Mouse (Mus musculus) limb, embryonic 11.5 days (tissue): ENCODE results near the gene Gpam. TPM values are rescaled to one million over a fixed set of nuclear protein-coding genes. Genes with fewer than 3 reads are reported as not detected.

Experiments
- ATAC-seq: fragments of 200-750 bp; cut with Nextera tagmentation; 2 replicates; pipeline ENCODE4 v1.8.0; 2017; ENCODE audit warnings: low read depth; ENCODE audit not compliant: insufficient number of reproducible peaks, low FRiP score, low TSS enrichment
- DNase-seq: peaks from one replicate; pipeline ENCODE4 v3.0.0-alpha.2; 2015; ENCODE audit warnings: low spot score
- H3K27ac ChIP-seq: fragments of 300-500 bp; sonication (generic); replicated peaks from 2 replicates; pipeline ENCODE4 v1.5.1; 2014; ENCODE audit warnings: low read depth, mild to moderate bottlenecking, low read length
- H3K27me3 ChIP-seq: fragments of 300-500 bp; sonication (generic); 2 replicates; pipeline ENCODE4 v1.6.1; 2014; ENCODE audit warnings: mild to moderate bottlenecking, low read length, mixed read lengths; ENCODE audit not compliant: control insufficient read depth, insufficient read depth
- H3K36me3 ChIP-seq: fragments of 300-500 bp; sonication (generic); 2 replicates; pipeline ENCODE4 v1.6.1; 2014; ENCODE audit warnings: mild to moderate bottlenecking, low read length, moderate library complexity, mixed read lengths; ENCODE audit not compliant: control insufficient read depth, insufficient read depth
- H3K4me1 ChIP-seq: fragments of 300-500 bp; sonication (generic); 2 replicates; pipeline ENCODE4 v1.6.1; 2014; ENCODE audit warnings: low read length, mixed read lengths; ENCODE audit not compliant: control insufficient read depth, insufficient read depth
- H3K4me2 ChIP-seq: fragments of 300-500 bp; sonication (generic); 2 replicates; pipeline ENCODE4 v1.6.1; 2014; ENCODE audit warnings: low read depth, mild to moderate bottlenecking, moderate library complexity; ENCODE audit not compliant: severe bottlenecking
- H3K4me3 ChIP-seq: fragments of 300-500 bp; sonication (generic); 2 replicates; pipeline ENCODE4 v1.5.1; 2014; ENCODE audit warnings: low read depth, low read length
- H3K9ac ChIP-seq: fragments of 300-500 bp; sonication (generic); 2 replicates; pipeline ENCODE4 v1.6.1; 2014; ENCODE audit warnings: mild to moderate bottlenecking, low read length
- H3K9me3 ChIP-seq: fragments of 300-500 bp; sonication (generic); 2 replicates; pipeline ENCODE4 v1.6.1; 2016; ENCODE audit warnings: low read length; ENCODE audit not compliant: control insufficient read depth
- WGBS: fragments of 180-500 bp; shearing (Covaris S2); extraction: QIAGEN DNeasy Blood & Tissue Kit; methylation state at CpG from one replicate; pipeline ENCODE4 v1.1.7; 2014; 5-methylcytosine and 5-hydroxymethylcytosine counted together
- polyA plus RNA-seq: library from polyadenylated mRNA; unstranded; fragments of >200 nt; fragmentation: Nextera tagmentation; extraction: Ambion mirVana; gene quantifications from 2 replicates; pipeline ENCODE4 v1.2.1, GENCODE M21; 2014

Gpam gene
- polyA plus RNA-seq, 1 experiment from 2014 or later: 14.4 TPM

DNA sequence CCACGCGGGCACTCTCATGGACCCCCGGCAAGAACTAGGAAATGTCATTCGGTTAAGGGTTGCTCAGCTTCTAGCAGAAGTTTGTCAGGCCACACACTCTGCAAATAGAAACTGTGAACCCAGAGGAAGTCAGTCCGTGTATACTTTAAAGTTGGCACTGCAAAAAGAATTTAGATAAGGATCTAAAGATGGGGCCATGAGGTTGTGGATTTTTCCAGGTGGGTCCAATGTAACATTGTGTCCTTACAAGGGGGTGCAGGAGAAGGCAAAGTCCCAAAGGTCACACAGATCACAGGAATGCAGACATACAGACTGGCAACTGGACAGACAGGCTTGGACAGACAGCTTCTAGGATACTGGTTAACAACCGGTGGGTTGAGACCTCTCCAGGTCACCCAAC lies 21.1 kb upstream of the Gpam start:
- ATAC-seq (no peak), DNase-seq (no peak)
- H3K27ac ChIP-seq: no peak overlapping the region
- H3K4me3 ChIP-seq: no peak overlapping the region
- no peak overlapping the region for H3K9ac ChIP-seq
- no peaks in the 10 kb centered on the region for H3K36me3 ChIP-seq
- no peaks in the 10 kb centered on the region; the same call in 1 of the 2 replicates for H3K4me1 ChIP-seq
- H3K9me3 ChIP-seq: no peaks in the 10 kb centered on the region
- WGBS: 82% methylated on average over 6 of the region's 6 CpGs
- H3K27me3 ChIP-seq: no peaks in the 10 kb centered on the region
- H3K4me2 ChIP-seq: no peak overlapping the region

DNA sequence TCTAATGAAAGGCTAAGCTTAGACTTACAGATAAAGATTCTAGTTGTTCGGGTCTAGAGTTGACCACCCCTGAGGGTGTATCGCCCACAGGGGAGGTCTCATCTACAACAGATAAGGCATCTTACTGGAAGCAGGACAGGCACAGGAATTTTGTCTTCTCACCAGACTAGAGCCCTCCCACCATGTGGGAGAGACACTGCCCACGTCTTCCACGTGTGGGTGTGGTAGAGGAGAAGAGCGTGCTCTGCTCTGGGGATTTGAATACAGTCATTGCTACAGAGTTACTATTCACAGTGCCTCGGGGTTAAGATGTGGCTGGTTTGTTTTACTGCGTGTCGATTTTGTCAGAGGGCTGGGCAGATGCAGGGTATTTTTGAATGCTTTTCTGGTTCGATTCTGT lies 20.5 kb upstream of the Gpam start:
- H3K4me2 ChIP-seq: no peak overlapping the region
- H3K4me3 ChIP-seq: no peak overlapping the region
- H3K27me3 ChIP-seq: no peaks in the 10 kb centered on the region
- no peak overlapping the region for H3K9ac ChIP-seq
- ATAC-seq: no peak
- WGBS: 84% methylated on average over 9 of the region's 9 CpGs
- H3K36me3 ChIP-seq: no peaks in the 10 kb centered on the region
- DNase-seq: no peak
- no peak overlapping the region for H3K27ac ChIP-seq
- no peaks in the 10 kb centered on the region; the same call in 1 of the 2 replicates for H3K4me1 ChIP-seq
- H3K9me3 ChIP-seq: no peaks in the 10 kb centered on the region

DNA sequence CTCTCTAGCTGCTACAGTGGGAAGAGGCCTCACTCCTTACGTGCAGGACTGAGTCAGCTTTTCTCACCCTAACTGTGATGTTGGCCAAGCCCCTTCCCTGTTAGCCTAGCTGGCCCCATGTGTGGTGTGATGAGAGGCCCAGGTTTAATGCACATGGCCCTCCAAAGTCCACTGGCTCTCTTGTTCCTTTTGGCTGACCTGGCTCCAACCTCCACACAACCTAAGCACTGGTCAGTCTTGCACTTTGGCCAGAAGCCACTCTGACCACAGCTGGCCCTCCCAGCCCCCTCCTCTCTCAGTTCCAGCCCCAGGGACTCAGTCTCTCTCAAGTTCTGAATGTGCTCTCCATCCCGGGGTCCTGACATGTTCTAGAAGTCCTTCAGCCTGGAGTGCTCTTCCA lies 18.1 kb upstream of the Gpam start:
- Histone ChIP-seq H3K36me3 (no peaks in the 10 kb centered on the region), H3K27me3 (no peaks in the 10 kb centered on the region), H3K4me2 (no peak overlapping the region), H3K4me3 (no peak overlapping the region), H3K27ac (no peak overlapping the region), H3K9ac (no peak overlapping the region), H3K4me1 (no peaks in the 10 kb centered on the region; the same call in 1 of the 2 replicates), H3K9me3 (no peaks in the 10 kb centered on the region)
- ATAC-seq (no peak), DNase-seq (no peak)
- WGBS: 78% methylated on average over 2 of the region's 2 CpGs

DNA sequence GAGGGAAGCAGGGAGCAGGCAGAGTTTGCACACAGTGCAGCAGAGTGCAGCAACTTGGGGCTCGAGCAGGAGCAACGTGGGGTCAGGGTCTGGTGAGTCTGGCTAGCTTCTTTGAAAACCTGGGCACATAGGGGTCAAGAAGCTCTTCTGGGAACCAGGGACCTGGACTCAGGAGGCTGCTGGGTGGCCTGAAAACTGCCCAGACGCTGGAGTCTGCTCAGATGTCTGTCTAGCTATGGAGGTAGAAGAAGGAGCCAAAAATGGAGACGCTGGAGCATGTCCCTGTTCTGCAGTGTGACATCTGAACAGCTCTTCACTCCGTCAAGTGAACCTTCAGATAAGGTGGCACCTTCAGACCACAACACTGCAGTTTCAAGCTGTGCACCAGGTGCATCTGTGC lies 17.7 kb upstream of the Gpam start:
- no peak overlapping the region for H3K9ac ChIP-seq

GRCm38 (mm10) chr19:55143391-55144300 lies 16.6 kb upstream of the Gpam start:
- WGBS: 66% methylated on average over 11 of the region's 11 CpGs
- ATAC-seq (no peak), DNase-seq (no peak)

More for the DNA sequence above, 17.7 kb upstream of the Gpam start:
- DNase-seq (no peak), ATAC-seq (no peak)
- Histone ChIP-seq H3K27me3 (no peaks in the 10 kb centered on the region), H3K27ac (no peak overlapping the region), H3K4me1 (no peaks in the 10 kb centered on the region; the same call in 1 of the 2 replicates), H3K36me3 (no peaks in the 10 kb centered on the region), H3K4me3 (no peak overlapping the region), H3K4me2 (no peak overlapping the region), H3K9me3 (no peaks in the 10 kb centered on the region)
- 74% methylated on average over 5 of the region's 5 CpGs for WGBS

DNA sequence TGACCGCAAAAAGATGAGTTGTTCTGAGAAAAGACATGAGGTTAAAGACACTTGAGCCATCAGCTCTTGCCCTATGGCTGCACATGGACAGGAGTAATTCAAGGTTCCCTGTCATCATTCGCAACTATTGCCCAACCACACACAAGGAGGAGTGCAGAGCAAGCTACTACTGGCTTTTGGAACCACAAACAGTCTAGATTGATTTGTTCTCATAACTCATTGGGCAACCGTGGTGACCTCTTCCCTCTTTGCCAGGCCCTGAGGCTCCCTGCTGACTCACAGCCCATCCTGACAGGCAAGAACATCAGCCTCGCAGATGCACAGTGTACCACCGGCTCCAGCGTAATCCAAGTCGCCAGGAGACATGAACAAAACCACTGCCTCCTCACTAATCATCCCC lies 12.3 kb upstream of the Gpam start:
- H3K9me3 ChIP-seq: no peaks in the 10 kb centered on the region
- DNase-seq: no peak

More at GRCm38 (mm10) chr19:55143391-55144300, 16.6 kb upstream of the Gpam start:
- Histone ChIP-seq H3K27ac (no peak overlapping the region), H3K4me1 (no peaks in the 10 kb centered on the region; the same call in 1 of the 2 replicates), H3K4me2 (no peak overlapping the region), H3K9ac (no peak overlapping the region), H3K9me3 (no peaks in the 10 kb centered on the region), H3K27me3 (no peaks in the 10 kb centered on the region), H3K36me3 (no peaks in the 10 kb centered on the region), H3K4me3 (no peak overlapping the region)

DNA sequence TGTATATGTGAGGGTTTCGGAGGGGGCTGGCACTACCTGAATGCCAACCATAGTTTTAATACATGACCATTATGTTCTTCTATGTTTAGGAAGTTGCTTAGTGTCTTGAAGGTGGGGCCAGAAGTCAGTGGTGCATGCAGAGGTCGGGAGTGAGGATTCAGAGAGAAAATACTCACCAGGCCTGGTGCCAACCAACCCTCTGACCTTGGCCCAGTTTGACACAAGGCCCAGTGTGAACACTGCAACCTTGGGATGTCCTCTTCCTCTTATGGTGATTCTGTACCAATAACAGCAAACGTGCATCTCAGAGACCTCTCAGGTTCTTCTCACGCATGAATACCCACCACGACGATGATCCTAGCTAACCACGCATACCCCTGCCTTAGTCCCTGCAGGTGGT lies 11.5 kb upstream of the Gpam start:
- Histone ChIP-seq H3K4me1 (no peaks in the 10 kb centered on the region), H3K27ac (no peak overlapping the region), H3K36me3 (no peaks in the 10 kb centered on the region), H3K9ac (no peak overlapping the region), H3K4me3 (no peak overlapping the region), H3K27me3 (no peaks in the 10 kb centered on the region), H3K9me3 (no peaks in the 10 kb centered on the region), H3K4me2 (no peak overlapping the region)
- 82% methylated on average over 7 of the region's 7 CpGs for WGBS
- DNase-seq (no peak), ATAC-seq (no peak)

More for the DNA sequence above, 12.3 kb upstream of the Gpam start:
- H3K9ac ChIP-seq: no peak overlapping the region
- WGBS: 81% methylated on average over 7 of the region's 7 CpGs
- H3K27ac ChIP-seq: no peak overlapping the region
- ATAC-seq: no peak
- H3K4me2 ChIP-seq: no peak overlapping the region
- no peak overlapping the region for H3K4me3 ChIP-seq
- H3K27me3 ChIP-seq: no peaks in the 10 kb centered on the region
- H3K4me1 ChIP-seq: no peaks in the 10 kb centered on the region
- H3K36me3 ChIP-seq: no peaks in the 10 kb centered on the region

GRCm38 (mm10) chr19:55137884-55138283 lies 10.8 kb upstream of the Gpam start:
- no peak overlapping the region for H3K9ac ChIP-seq
- no peak overlapping the region for H3K4me2 ChIP-seq
- no peaks in the 10 kb centered on the region for H3K27me3 ChIP-seq
- H3K4me3 ChIP-seq: no peak overlapping the region
- H3K36me3 ChIP-seq: no peaks in the 10 kb centered on the region
- no peaks in the 10 kb centered on the region for H3K4me1 ChIP-seq
- no peaks in the 10 kb centered on the region for H3K9me3 ChIP-seq
- ATAC-seq: no peak
- 62% methylated on average over 7 of the region's 7 CpGs for WGBS
- no peak overlapping the region for H3K27ac ChIP-seq
- DNase-seq: no peak
